Mouse (Mus musculus) midbrain, embryonic 15.5 days (tissue): ENCODE data around the gene Slc25a13. TPM values are rescaled to one million over a fixed set of nuclear protein-coding genes. Genes with fewer than 3 reads are reported as not detected.

Experiments
- ATAC-seq: fragments of 200-750 bp; cut with Nextera tagmentation; replicated peaks from 2 replicates; pipeline ENCODE4 v1.8.0; 2017; ENCODE audit warnings: moderate TSS enrichment
- H3K27ac ChIP-seq: fragments of 300-500 bp; sonication (generic); 2 replicates; pipeline ENCODE4 v1.5.1; 2015; ENCODE audit warnings: mild to moderate bottlenecking, inconsistent platforms
- H3K27me3 ChIP-seq: fragments of 300-500 bp; sonication (generic); replicated peaks from 2 replicates; pipeline ENCODE4 v1.6.1; 2015; ENCODE audit warnings: inconsistent platforms
- H3K36me3 ChIP-seq: fragments of 300-500 bp; sonication (generic); replicated peaks from 2 replicates; pipeline ENCODE4 v1.6.1; 2015; ENCODE audit warnings: inconsistent platforms
- H3K4me1 ChIP-seq: fragments of 300-500 bp; sonication (generic); 2 replicates; pipeline ENCODE4 v1.6.1; 2015; ENCODE audit warnings: inconsistent platforms
- H3K4me2 ChIP-seq: fragments of 300-500 bp; sonication (generic); 2 replicates; pipeline ENCODE4 v1.6.1; 2015; ENCODE audit warnings: inconsistent platforms, mild to moderate bottlenecking, moderate library complexity
- H3K4me3 ChIP-seq: fragments of 300-500 bp; sonication (generic); 2 replicates; pipeline ENCODE4 v1.5.1; 2015; ENCODE audit warnings: mild to moderate bottlenecking, inconsistent platforms
- H3K9ac ChIP-seq: fragments of 300-500 bp; sonication (generic); 2 replicates; pipeline ENCODE4 v1.6.1; 2015; ENCODE audit warnings: mild to moderate bottlenecking, inconsistent platforms
- H3K9me3 ChIP-seq: fragments of 300-500 bp; sonication (generic); 2 replicates; pipeline ENCODE4 v1.6.1; 2016; ENCODE audit warnings: inconsistent platforms
- WGBS: fragments of 180-500 bp; shearing (Covaris S2); methylation state at CpG from one replicate; pipeline ENCODE4 v1.1.7; 2015; ENCODE audit warnings: mixed read lengths; 5-methylcytosine and 5-hydroxymethylcytosine counted together
- polyA plus RNA-seq: library from polyadenylated mRNA; unstranded; fragments of >200 nt; fragmentation: Nextera tagmentation; extraction: Ambion mirVana; gene quantifications from 2 replicates; pipeline ENCODE4 v1.2.1, GENCODE M21; 2015

Gene Slc25a13
- polyA plus RNA-seq, 1 experiment from 2014 or later, result 3.8 TPM

DNA sequence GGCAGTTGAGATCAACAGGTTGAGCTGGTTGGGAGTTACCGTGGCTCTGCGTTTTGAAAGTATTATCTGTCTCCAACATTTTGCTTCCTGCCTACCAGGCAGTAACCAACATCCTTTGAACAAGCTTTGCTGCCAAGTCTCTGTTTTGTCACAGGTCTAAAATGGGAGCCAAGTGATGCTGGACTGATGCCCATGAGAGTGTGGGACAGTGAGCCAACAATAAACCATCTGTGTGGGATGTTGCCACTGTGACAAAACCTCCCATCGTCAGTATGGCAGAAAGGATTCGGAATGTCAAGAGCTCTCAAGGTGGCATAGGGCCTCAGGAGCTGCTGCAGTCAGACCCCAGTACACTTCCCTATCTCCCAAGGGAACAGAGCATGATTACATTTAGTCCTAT, 128.8 kb downstream of the Slc25a13 start:
- no peak overlapping the region for H3K27ac ChIP-seq
- no peak for ATAC-seq
- no peak overlapping the region for H3K4me3 ChIP-seq

DNA sequence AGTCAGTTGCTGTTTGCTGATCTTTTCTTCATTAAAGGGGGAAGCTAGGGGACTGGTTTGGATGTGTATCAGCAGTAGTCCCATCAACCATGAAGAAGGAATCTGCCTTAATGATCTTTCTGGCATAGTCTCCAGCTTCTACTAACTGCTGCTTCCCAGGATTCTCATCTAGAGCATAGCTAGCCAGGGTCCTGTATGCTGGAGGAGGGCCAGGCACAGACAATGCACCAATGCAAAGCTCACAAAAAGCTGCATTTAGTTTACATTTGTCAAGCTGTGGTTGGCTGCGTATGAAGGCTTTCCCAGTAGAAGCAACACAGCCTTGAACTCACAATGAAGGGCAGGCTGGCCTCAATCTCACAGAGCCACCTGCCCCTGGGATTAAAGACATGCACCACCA, 136.5 kb downstream of the Slc25a13 start:
- no peak overlapping the region for H3K4me3 ChIP-seq
- ATAC-seq, result no peak
- H3K4me1 ChIP-seq, result no peaks in the 10 kb centered on the region
- H3K27me3 ChIP-seq, result no peaks in the 10 kb centered on the region
- H3K4me2 ChIP-seq, result no peak overlapping the region
- no peaks in the 10 kb centered on the region for H3K36me3 ChIP-seq
- H3K9ac ChIP-seq, result no peak overlapping the region
- no peaks in the 10 kb centered on the region for H3K9me3 ChIP-seq
- 67% methylated on average over 1 of the region's 1 CpGs for WGBS
- no peak overlapping the region for H3K27ac ChIP-seq

More for the DNA sequence above, 128.8 kb downstream of the Slc25a13 start:
- Histone ChIP-seq H3K36me3 (no peaks in the 10 kb centered on the region), H3K4me2 (no peak overlapping the region), H3K4me1 (no peaks in the 10 kb centered on the region), H3K9me3 (no peaks in the 10 kb centered on the region), H3K27me3 (no peaks in the 10 kb centered on the region), H3K9ac (no peak overlapping the region)
- 74% methylated on average over 4 of the region's 4 CpGs for WGBS

- no peak overlapping the region for H3K27ac ChIP-seq
- WGBS, result 85% methylated on average over 4 of the region's 4 CpGs
- H3K4me1 ChIP-seq, result no peaks in the 10 kb centered on the region
- no peaks in the 10 kb centered on the region for H3K9me3 ChIP-seq
- H3K4me2 ChIP-seq, result no peak overlapping the region
- no peaks in the 10 kb centered on the region for H3K27me3 ChIP-seq
- ATAC-seq, result no peak
- H3K36me3 ChIP-seq, result no peaks in the 10 kb centered on the region
- no peak overlapping the region for H3K9ac ChIP-seq
- no peak overlapping the region for H3K4me3 ChIP-seq
Measured at GRCm38 (mm10) chr6:6077234-6077633, 139.7 kb downstream of the Slc25a13 start.

DNA sequence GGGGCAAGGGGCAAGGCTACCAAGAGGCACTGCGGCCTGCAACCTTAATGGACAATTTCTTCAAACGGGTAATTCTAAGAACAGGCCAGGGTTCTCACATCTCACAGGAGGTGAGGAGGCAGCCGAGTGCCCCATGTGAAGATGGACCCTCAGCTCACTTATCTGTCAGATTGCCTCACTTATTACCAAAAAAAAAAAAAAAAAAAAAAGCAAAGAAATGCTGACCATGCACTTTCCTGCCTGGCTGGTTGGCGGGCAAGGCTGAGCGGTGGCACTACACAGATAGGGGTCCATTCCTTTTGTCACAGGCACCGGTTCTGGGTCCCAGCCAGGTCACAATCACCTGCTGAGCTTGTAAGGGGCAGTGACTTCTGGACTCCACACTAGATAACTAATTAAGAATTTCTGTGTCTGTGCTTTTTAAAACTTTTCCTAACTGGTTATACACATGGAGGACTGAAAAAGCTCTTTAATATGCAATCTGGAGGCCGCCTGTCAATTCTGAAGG, 141.0 kb downstream of the Slc25a13 start:
- Histone ChIP-seq H3K4me2 (no peak overlapping the region), H3K9me3 (no peaks in the 10 kb centered on the region), H3K4me3 (no peak overlapping the region), H3K4me1 (no peaks in the 10 kb centered on the region), H3K36me3 (no peaks in the 10 kb centered on the region), H3K27ac (no peak overlapping the region), H3K9ac (no peak overlapping the region), H3K27me3 (no peaks in the 10 kb centered on the region)
- ATAC-seq, result no peak
- WGBS, result 86% methylated on average over 7 of the region's 7 CpGs

- 70% methylated on average over 7 of the region's 7 CpGs for WGBS
- Histone ChIP-seq H3K4me1 (no peaks in the 10 kb centered on the region), H3K27ac (no peak overlapping the region), H3K27me3 (no peaks in the 10 kb centered on the region), H3K36me3 (no peaks in the 10 kb centered on the region), H3K9ac (no peak overlapping the region), H3K9me3 (no peaks in the 10 kb centered on the region), H3K4me2 (no peak overlapping the region), H3K4me3 (no peak overlapping the region)
- no peak for ATAC-seq
Measured at GRCm38 (mm10) chr6:6071038-6071437, 145.9 kb downstream of the Slc25a13 start.

GRCm38 (mm10) chr6:6070015-6070414, 147.0 kb downstream of the Slc25a13 start:
- Histone ChIP-seq H3K36me3 (no peaks in the 10 kb centered on the region), H3K4me3 (no peak overlapping the region), H3K4me2 (no peak overlapping the region), H3K9me3 (no peaks in the 10 kb centered on the region), H3K4me1 (no peaks in the 10 kb centered on the region), H3K27ac (no peak overlapping the region), H3K9ac (no peak overlapping the region), H3K27me3 (no peaks in the 10 kb centered on the region)
- no peak for ATAC-seq
- WGBS, result 9% methylated on average over 3 of the region's 3 CpGs

GRCm38 (mm10) chr6:6067201-6067600, 149.8 kb downstream of the Slc25a13 start:
- ATAC-seq, result no peak
- Histone ChIP-seq H3K27me3 (no peaks in the 10 kb centered on the region), H3K9ac (no peak overlapping the region), H3K4me2 (no peak overlapping the region), H3K4me1 (no peaks in the 10 kb centered on the region), H3K4me3 (no peak overlapping the region), H3K27ac (no peak overlapping the region), H3K36me3 (no peaks in the 10 kb centered on the region), H3K9me3 (no peaks in the 10 kb centered on the region)
- 82% methylated on average over 6 of the region's 6 CpGs for WGBS

GRCm38 (mm10) chr6:6058548-6058947, 158.4 kb downstream of the Slc25a13 start:
- H3K4me2 ChIP-seq, result no peak overlapping the region
- H3K4me1 ChIP-seq, result peaks cover 9% of the 10 kb centered on the region; the same call in 1 of the 2 replicates
- no peak overlapping the region for H3K4me3 ChIP-seq
- H3K27ac ChIP-seq, result no peak overlapping the region
- 12% methylated on average over 3 of the region's 3 CpGs for WGBS
- ATAC-seq, result peak; percentile 73
- no peaks in the 10 kb centered on the region for H3K27me3 ChIP-seq
- H3K9ac ChIP-seq, result no peak overlapping the region
- no peaks in the 10 kb centered on the region for H3K36me3 ChIP-seq
- no peaks in the 10 kb centered on the region for H3K9me3 ChIP-seq

DNA sequence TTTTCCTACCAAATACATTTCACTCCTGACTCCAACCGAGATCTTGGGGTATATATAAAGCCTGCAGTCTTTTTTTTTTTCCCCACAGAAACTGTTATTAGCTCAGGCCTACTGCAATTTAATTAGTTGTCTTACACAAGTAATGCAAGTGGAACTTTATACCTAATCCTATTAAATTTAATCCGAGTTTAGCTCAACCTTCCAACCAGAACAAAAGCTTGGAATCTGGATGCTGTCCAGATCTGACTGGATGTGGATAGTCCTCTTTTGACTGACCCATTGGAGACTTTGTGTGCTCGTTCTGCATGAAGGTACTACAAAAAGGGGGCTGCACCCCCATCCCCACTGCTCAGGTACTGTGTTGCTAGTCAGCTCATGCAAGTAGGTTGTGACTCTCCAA, 163.0 kb downstream of the Slc25a13 start:
- no peaks in the 10 kb centered on the region for H3K27me3 ChIP-seq
- H3K9me3 ChIP-seq, result no peaks in the 10 kb centered on the region
- no peak for ATAC-seq
- H3K9ac ChIP-seq, result no peak overlapping the region
- H3K27ac ChIP-seq, result no peak overlapping the region
- H3K4me2 ChIP-seq, result no peak overlapping the region
- H3K4me1 ChIP-seq, result peaks cover 8% of the 10 kb centered on the region; the same call in 1 of the 2 replicates
- WGBS, result 18% methylated on average over 3 of the region's 3 CpGs
- no peaks in the 10 kb centered on the region for H3K36me3 ChIP-seq
- H3K4me3 ChIP-seq, result no peak overlapping the region

- Histone ChIP-seq H3K9me3 (no peaks in the 10 kb centered on the region), H3K27ac (no peak overlapping the region), H3K36me3 (no peaks in the 10 kb centered on the region), H3K4me3 (no peak overlapping the region), H3K4me1 (no peaks in the 10 kb centered on the region), H3K4me2 (no peak overlapping the region), H3K9ac (no peak overlapping the region), H3K27me3 (no peaks in the 10 kb centered on the region)
- no peak for ATAC-seq
- WGBS, result 76% methylated on average over 11 of the region's 11 CpGs
Measured at GRCm38 (mm10) chr6:6052696-6053095, 164.3 kb downstream of the Slc25a13 start.

GRCm38 (mm10) chr6:6046729-6047424, 170.1 kb downstream of the Slc25a13 start:
- no peaks in the 10 kb centered on the region for H3K9me3 ChIP-seq
- H3K4me3 ChIP-seq, result no peak overlapping the region
- H3K4me1 ChIP-seq, result no peaks in the 10 kb centered on the region
- WGBS, result 82% methylated on average over 12 of the region's 12 CpGs
- ATAC-seq, result no peak
- no peak overlapping the region for H3K4me2 ChIP-seq
- H3K27ac ChIP-seq, result no peak overlapping the region
- no peaks in the 10 kb centered on the region for H3K27me3 ChIP-seq
- H3K36me3 ChIP-seq, result no peaks in the 10 kb centered on the region
- H3K9ac ChIP-seq, result no peak overlapping the region

DNA sequence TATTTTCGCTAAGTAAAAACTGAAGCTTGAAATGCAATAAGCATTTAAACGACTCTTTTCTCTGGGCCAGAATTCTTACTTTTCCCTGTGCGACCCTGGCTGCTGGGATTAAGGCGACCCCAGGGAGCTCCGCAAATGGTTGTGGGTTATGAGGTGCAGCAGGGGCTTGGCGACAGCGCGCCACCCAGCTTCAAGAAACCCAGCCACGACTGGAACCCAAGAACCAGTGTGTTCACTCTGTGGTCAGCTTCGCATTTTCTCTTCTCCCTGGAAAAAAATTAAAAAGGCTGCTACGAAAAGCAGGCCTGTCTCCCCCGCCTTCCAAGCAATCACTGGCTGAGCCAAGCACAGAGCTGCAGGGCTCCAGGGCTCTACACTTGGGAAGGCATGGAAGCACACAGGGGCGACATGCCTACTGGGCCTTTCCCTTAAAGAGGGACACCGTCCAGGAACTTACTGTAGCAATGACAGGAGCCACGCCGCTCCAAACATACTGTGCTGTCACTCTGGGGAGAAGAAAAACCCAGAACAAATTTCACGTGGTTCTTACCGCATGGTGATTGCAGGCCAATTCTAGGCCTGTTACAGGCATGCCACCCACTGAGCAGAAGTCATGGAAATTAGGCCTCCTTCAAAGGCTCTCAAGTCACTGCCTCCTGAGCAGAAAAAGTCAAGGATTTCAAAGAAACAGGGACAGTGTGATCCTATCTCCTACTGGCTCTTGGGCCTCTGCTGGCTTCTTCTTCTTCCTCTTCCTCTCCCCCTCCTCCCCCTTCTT, 178.0 kb downstream of the Slc25a13 start:
- 36% methylated on average over 18 of the region's 18 CpGs for WGBS
- Histone ChIP-seq H3K27ac (no peak overlapping the region), H3K4me1 (no peaks in the 10 kb centered on the region), H3K36me3 (no peaks in the 10 kb centered on the region), H3K9me3 (no peaks in the 10 kb centered on the region), H3K27me3 (no peaks in the 10 kb centered on the region), H3K9ac (no peak overlapping the region), H3K4me2 (no peak overlapping the region), H3K4me3 (no peak overlapping the region)
- peak; percentile 45; the same call in 1 of the 2 replicates for ATAC-seq
